Mouse (Mus musculus) retina, postnatal 7 days (tissue): ENCODE data around the gene Sparc.
A peak's percentile ranks its signal among the peaks of the same experiment; 100 is the strongest.

Experiments
- DNase-seq: peaks from one replicate; pipeline ENCODE4 v3.0.0-alpha.2; 2012; ENCODE audit warnings: low read depth, low spot score

Gene Sparc

GRCm38 (mm10) chr11:55405601-55406469 is 17.1 kb downstream of the Sparc start:
- DNase-seq: no peak

GRCm38 (mm10) chr11:55404659-55405457 is 18.1 kb downstream of the Sparc start:
- no peak for DNase-seq

- no peak for DNase-seq
Observed at GRCm38 (mm10) chr11:55400863-55401262, 22.1 kb downstream of the Sparc start.

GRCm38 (mm10) chr11:55398371-55398770 is 24.6 kb downstream of the Sparc start:
- no peak for DNase-seq

GRCm38 (mm10) chr11:55397441-55397840 is 25.5 kb downstream of the Sparc start:
- DNase-seq: no peak

- no peak for DNase-seq
Observed at GRCm38 (mm10) chr11:55397036-55397435, 25.9 kb downstream of the Sparc start.

GRCm38 (mm10) chr11:55395073-55395642 is 27.8 kb downstream of the Sparc start:
- DNase-seq: no peak

- no peak for DNase-seq
Observed at GRCm38 (mm10) chr11:55394592-55394991, 28.4 kb downstream of the Sparc start.

- DNase-seq: no peak
Observed at GRCm38 (mm10) chr11:55392474-55392873, 30.5 kb downstream of the Sparc start.

- peak; percentile 79 for DNase-seq
Observed at GRCm38 (mm10) chr11:55389778-55390177, 33.2 kb downstream of the Sparc start.

- no peak for DNase-seq
Observed at GRCm38 (mm10) chr11:55387576-55387975, 35.4 kb downstream of the Sparc start.

GRCm38 (mm10) chr11:55386424-55387063 is 36.4 kb downstream of the Sparc start:
- DNase-seq: peak; percentile 81

- peak; percentile 53 for DNase-seq
Observed at GRCm38 (mm10) chr11:55383463-55384045, 39.4 kb downstream of the Sparc start.

- DNase-seq: peak; percentile 32
Observed at GRCm38 (mm10) chr11:55380908-55381307, 42.1 kb downstream of the Sparc start.

- DNase-seq: no peak
Observed at GRCm38 (mm10) chr11:55378371-55378770, 44.6 kb downstream of the Sparc start.

- no peak for DNase-seq
Observed at GRCm38 (mm10) chr11:55373838-55374237, 49.1 kb downstream of the Sparc start.

GRCm38 (mm10) chr11:55373373-55373772 is 49.6 kb downstream of the Sparc start:
- DNase-seq: no peak

- no peak for DNase-seq
Observed at GRCm38 (mm10) chr11:55372001-55372400, 51.0 kb downstream of the Sparc start.

GRCm38 (mm10) chr11:55369093-55369471 is 53.9 kb downstream of the Sparc start:
- DNase-seq: no peak

GRCm38 (mm10) chr11:55368388-55369092 is 54.4 kb downstream of the Sparc start:
- DNase-seq: no peak

GRCm38 (mm10) chr11:55367783-55368182 is 55.2 kb downstream of the Sparc start:
- DNase-seq: no peak
